Mouse (Mus musculus): Measurements from ENCODE around the gene Trim62. TPM values are rescaled to one million over a fixed set of nuclear protein-coding genes. Genes with fewer than 3 reads are reported as not detected.

The Trim62 gene
- polyA plus RNA-seq, 1 experiment from 2014 or later = 2.8 TPM

DNA sequence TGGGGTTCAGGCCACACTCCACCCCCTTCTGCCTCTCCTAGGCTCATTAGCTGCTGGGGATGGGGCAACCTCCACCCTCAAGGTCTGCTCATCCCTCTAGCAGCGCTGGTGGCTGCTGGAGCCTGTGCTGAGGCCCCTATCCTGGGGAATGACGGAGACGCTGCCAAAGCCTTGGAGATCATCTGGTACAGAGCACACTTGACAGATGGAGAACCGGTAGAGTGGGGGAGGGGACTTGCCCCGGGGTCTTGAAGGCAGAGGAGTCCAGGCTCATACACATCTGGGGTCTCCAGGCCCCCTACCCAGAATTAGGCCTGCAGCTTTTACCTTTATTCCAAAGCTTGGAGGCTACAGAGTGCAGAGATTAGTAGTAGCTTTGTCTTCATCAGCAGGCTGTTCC lies 3.2 kb downstream of the Trim62 start:
- 55% methylated on average over 5 of the region's 5 CpGs for WGBS
- H3K9ac ChIP-seq = no peak overlapping the region
- H3K4me3 ChIP-seq = no peak overlapping the region
- H3K4me1 ChIP-seq = peaks cover 30% of the 10 kb centered on the region
- peaks cover 11% of the 10 kb centered on the region for H3K27me3 ChIP-seq (replicated peaks)
- H3K36me3 ChIP-seq = peaks cover 9% of the 10 kb centered on the region
- no peak overlapping the region for H3K27ac ChIP-seq (replicated peaks)
- no peak overlapping the region for H3K4me2 ChIP-seq
- no peaks in the 10 kb centered on the region for H3K9me3 ChIP-seq
- no peak for ATAC-seq (ENCODE audit: extremely low read depth, insufficient number of reproducible peaks, low FRiP score, low TSS enrichment)

DNA sequence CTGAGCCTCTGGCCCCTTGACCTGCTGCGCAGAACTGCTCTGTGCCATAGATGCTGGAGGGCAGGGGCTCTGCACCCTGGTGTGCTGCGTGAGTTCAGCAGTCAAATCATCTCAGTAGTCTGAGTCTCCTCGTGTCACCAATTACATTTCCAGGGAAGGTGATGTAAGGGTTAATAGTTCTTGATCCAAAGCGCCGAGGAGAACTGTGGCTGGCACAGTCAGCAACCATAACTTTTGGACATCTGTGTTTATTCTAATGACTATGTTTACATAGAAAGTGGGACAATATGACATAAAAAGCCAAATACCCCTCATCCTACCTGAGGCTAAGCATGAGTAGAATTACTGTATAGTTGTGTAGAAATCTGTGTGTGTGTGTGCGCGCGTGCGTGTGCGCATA lies 3.6 kb downstream of the Trim62 start:
- peaks cover 11% of the 10 kb centered on the region for H3K27me3 ChIP-seq (replicated peaks)
- H3K4me2 ChIP-seq = no peak overlapping the region
- 78% methylated on average over 10 of the region's 10 CpGs for WGBS
- H3K4me1 ChIP-seq = peaks cover 33% of the 10 kb centered on the region
- H3K9ac ChIP-seq = no peak overlapping the region
- ATAC-seq (ENCODE audit: extremely low read depth, insufficient number of reproducible peaks, low FRiP score, low TSS enrichment) = no peak
- peaks cover 9% of the 10 kb centered on the region for H3K36me3 ChIP-seq
- no peaks in the 10 kb centered on the region for H3K9me3 ChIP-seq
- no peak overlapping the region for H3K27ac ChIP-seq (replicated peaks)
- H3K4me3 ChIP-seq = no peak overlapping the region

DNA sequence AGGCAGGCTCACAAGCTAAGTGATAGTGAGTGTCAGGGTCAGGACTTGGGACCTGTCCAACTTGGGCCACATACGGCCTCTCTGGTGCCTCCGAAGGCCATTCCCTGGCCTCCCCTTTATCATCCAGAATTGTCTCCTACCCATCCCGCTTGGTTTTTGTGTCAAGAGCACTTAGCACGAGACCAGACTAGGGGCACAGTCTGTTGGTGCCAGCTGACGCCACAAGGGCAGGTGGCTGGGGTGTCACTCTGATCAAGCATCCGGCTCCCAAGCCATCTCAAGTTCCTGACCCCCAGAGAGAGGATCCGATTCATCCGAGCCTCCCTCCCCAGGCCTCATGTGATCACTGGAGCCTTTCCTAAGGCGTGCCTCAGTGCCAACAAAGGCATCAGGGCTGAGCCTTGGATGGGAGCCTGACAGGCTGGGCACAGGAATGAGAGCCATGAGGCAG lies 4.3 kb downstream of the Trim62 start:
- Histone ChIP-seq H3K27me3 (replicated peaks) (peaks cover 11% of the 10 kb centered on the region), H3K9ac (no peak overlapping the region), H3K4me2 (no peak overlapping the region), H3K36me3 (peaks cover 9% of the 10 kb centered on the region), H3K4me3 (no peak overlapping the region), H3K27ac (replicated peaks) (no peak overlapping the region), H3K4me1 (peaks cover 33% of the 10 kb centered on the region), H3K9me3 (no peaks in the 10 kb centered on the region)
- no peak for ATAC-seq (ENCODE audit: extremely low read depth, insufficient number of reproducible peaks, low FRiP score, low TSS enrichment)
- 63% methylated on average over 9 of the region's 9 CpGs for WGBS

DNA sequence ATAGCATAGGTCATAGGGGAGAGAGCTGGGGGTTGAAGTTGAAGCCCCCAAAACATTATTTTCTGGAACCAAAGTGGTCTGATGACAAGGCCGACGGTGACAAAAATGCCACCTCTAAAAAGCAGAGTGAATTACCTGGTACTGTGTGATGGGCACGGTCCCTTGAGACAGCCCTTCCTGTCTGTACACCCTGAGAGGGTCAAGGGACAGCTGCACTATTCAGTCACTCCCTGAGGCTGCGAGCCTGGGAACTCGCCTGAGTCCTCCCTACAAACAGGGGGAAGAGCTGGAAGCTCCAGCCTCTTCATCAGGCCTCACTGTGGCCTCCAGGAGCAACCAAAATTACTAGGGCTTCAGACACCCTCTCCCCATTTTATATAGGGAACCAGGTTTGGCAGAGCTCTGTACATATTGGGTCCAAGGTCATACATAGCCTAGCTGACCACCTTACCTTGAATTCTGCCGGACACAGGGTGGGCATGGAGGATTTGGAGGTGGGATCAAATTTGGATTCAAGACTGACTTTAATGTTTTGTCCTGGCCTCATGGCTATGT lies 5.1 kb downstream of the Trim62 start:
- Histone ChIP-seq H3K36me3 (peaks cover 9% of the 10 kb centered on the region), H3K27me3 (replicated peaks) (peaks cover 11% of the 10 kb centered on the region), H3K9ac (no peak overlapping the region), H3K4me2 (no peak overlapping the region), H3K4me3 (no peak overlapping the region), H3K9me3 (no peaks in the 10 kb centered on the region), H3K4me1 (peaks cover 28% of the 10 kb centered on the region), H3K27ac (replicated peaks) (no peak overlapping the region)
- ATAC-seq (ENCODE audit: extremely low read depth, insufficient number of reproducible peaks, low FRiP score, low TSS enrichment) = no peak
- 82% methylated on average over 6 of the region's 6 CpGs for WGBS

DNA sequence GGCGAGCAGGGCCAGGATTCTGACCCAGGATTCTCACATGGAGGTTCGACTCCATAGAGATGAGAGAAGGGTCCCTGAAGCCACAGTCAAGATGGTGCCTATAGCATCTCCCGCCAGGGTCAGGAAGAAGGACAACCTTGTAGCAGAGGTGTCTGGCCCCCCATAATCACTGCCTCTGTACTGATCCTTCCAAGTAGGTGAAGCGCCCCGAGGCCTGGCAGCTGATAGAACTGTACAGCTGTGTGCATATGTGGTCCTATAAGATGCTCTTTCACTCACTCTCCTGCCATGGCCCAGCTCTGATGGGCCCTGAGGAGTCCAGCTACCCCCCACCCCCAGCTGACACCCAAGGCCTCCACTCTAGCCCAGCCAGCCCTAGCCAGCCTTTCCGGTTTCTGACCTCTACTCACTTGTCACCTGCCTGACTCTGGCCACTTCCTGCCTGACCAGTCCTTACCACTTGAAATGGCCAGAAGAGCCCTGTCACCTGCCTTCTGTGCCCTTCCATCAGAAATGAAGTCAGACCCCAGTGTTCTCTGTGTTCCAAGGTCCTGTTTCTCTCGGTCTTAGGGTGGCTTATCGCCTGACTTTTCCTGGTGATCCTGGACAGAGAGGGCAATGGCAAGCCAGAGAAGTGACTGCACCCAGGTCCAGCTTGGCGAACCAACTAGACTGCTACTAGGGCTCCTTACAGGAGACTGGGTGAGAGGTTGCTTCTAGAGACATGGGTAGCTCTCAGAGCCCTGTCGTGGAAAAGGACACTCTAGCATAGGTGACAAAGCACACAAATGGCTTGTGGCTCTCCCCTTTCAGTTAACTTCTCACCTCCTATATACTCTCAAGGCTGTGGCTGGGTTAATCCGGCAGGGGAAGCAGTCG lies 6.6 kb downstream of the Trim62 start:
- H3K9me3 ChIP-seq = no peaks in the 10 kb centered on the region
- no peak overlapping the region for H3K4me2 ChIP-seq
- no peak overlapping the region for H3K27ac ChIP-seq (replicated peaks)
- H3K9ac ChIP-seq = no peak overlapping the region
- H3K36me3 ChIP-seq = peaks cover 9% of the 10 kb centered on the region
- 67% methylated on average over 12 of the region's 12 CpGs for WGBS
- no peak overlapping the region for H3K4me3 ChIP-seq
- ATAC-seq (ENCODE audit: extremely low read depth, insufficient number of reproducible peaks, low FRiP score, low TSS enrichment) = no peak
- H3K27me3 ChIP-seq (replicated peaks) = peaks cover 8% of the 10 kb centered on the region
- H3K4me1 ChIP-seq = peaks cover 16% of the 10 kb centered on the region

DNA sequence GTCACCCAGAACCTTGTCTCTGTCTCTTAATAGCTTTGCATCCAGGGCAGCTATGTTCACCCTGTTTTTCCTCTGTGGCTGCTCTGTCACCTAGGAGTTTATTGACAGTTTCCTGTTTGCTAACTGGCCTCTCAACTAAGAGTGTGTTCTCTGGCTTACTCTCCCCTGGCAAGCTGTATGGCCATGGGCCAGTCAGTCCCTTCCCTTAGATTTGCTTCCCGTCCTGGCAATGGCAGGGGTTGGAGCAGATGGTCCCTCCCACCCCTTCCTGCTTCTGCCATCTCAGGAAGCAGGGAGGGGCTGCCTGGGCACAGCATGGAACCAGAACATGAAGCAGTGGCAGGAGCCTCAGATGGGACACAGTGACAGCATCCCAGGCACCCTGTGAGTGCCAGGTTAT lies 7.8 kb downstream of the Trim62 start:
- ATAC-seq (ENCODE audit: extremely low read depth, insufficient number of reproducible peaks, low FRiP score, low TSS enrichment) = no peak; the same call in 1 of the 2 replicates
- Histone ChIP-seq H3K36me3 (peaks cover 4% of the 10 kb centered on the region; the same call in 1 of the 2 replicates), H3K4me1 (peaks cover 16% of the 10 kb centered on the region), H3K27ac (replicated peaks) (no peak overlapping the region), H3K4me3 (no peak overlapping the region), H3K27me3 (replicated peaks) (no peaks in the 10 kb centered on the region; the same call in 1 of the 2 replicates), H3K9ac (no peak overlapping the region), H3K9me3 (no peaks in the 10 kb centered on the region), H3K4me2 (no peak overlapping the region)
- 25% methylated on average over 1 of the region's 1 CpGs for WGBS

DNA sequence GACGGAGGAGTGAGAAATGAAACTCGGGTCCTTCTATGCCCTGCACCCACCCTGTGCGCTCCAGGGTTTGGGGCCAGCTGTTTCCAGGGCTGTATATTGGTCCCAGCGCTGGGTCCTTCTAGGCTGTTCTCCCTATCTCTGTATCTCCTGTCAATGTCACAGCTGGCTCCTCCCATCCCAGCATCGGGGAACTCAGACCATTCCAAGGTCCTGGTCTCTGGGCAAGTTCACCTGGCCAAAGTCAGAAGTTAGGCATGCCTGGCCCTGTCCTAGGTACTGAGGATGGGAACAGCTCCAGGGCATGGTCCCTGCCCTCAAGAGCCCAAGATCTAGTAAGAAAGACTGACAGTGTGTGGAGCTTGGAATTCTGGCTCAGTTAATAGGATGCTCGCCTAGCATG lies 8.4 kb downstream of the Trim62 start:
- Histone ChIP-seq H3K4me2 (no peak overlapping the region), H3K9me3 (no peaks in the 10 kb centered on the region), H3K4me3 (no peak overlapping the region), H3K4me1 (peaks cover 16% of the 10 kb centered on the region), H3K27me3 (replicated peaks) (no peaks in the 10 kb centered on the region; the same call in 1 of the 2 replicates), H3K27ac (replicated peaks) (no peak overlapping the region), H3K36me3 (peaks cover 2% of the 10 kb centered on the region; the same call in 1 of the 2 replicates), H3K9ac (no peak overlapping the region)
- ATAC-seq (ENCODE audit: extremely low read depth, insufficient number of reproducible peaks, low FRiP score, low TSS enrichment) = no peak
- 59% methylated on average over 6 of the region's 6 CpGs for WGBS

DNA sequence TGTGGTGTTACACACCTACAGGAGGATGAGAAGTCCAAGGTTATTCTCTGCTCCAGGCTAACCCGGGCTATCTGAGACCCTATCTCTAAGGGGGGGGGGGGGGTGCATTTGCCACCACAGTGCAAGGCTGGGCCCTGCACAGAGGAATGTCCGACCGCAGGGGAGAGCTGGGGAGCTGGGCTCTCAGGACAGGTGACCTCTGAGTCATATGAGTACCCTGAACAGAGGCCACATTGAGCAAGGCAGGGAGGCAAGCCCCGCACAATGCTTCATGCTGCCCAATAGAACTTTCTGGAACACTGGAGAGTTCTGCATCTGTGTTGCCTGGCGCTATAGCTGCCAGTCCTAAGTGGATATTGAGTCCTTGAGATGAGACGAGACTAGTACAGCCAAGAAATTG lies 8.8 kb downstream of the Trim62 start:
- Histone ChIP-seq H3K27me3 (replicated peaks) (no peaks in the 10 kb centered on the region), H3K4me2 (no peak overlapping the region), H3K4me3 (no peak overlapping the region), H3K9ac (no peak overlapping the region), H3K4me1 (peaks cover 16% of the 10 kb centered on the region), H3K36me3 (no peaks in the 10 kb centered on the region), H3K27ac (replicated peaks) (no peak overlapping the region), H3K9me3 (no peaks in the 10 kb centered on the region)
- no peak for ATAC-seq (ENCODE audit: extremely low read depth, insufficient number of reproducible peaks, low FRiP score, low TSS enrichment)
- WGBS = 78% methylated on average over 6 of the region's 6 CpGs

DNA sequence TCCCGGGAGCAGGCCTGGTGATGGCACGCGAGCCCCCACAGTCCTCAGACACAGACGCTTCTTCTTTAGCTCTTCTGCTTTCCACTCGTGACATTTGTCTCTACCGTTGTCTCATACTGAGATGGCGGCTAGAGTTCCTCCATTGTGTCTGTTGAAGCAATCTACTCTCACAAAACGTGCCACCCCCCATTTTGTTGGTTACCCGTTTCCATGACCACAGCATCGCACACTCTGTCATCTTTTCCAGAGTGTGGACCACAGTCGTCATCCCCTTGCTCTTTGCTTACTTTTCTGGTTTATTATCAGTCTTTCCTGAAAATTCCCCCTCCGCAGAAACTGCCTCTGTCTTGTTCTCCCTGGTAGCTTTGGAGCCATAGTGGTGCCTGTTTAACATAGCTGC lies 10.7 kb downstream of the Trim62 start:
- ATAC-seq (ENCODE audit: extremely low read depth, insufficient number of reproducible peaks, low FRiP score, low TSS enrichment) = no peak
- WGBS = 73% methylated on average over 12 of the region's 12 CpGs

DNA sequence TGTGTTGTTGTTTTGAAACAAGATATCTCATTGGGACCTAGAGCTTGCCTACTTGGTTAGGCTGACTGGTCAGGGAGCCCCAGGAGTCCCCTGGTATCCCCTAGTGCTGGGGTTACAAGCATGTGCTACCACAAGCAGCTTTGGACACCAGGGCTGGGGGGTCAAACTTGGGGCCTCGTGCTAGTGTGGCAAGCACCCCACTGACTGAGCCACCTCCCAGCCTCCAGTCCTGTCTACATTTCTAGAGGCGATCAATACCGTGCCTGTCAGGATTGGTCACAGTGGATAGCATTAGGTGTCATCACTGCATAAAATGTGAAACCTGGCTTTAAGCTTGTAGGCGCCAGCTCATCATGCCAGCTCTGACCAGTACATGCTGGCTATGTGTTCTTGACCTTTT lies 12.5 kb downstream of the Trim62 start:
- peaks cover 39% of the 10 kb centered on the region for H3K4me1 ChIP-seq
- H3K9me3 ChIP-seq = no peaks in the 10 kb centered on the region
- no peak overlapping the region for H3K4me3 ChIP-seq
- no peak overlapping the region for H3K27ac ChIP-seq (replicated peaks)
- H3K36me3 ChIP-seq = peaks cover 3% of the 10 kb centered on the region; the same call in 1 of the 2 replicates
- no peak overlapping the region for H3K9ac ChIP-seq
- no peak overlapping the region for H3K4me2 ChIP-seq
- no peak for ATAC-seq (ENCODE audit: extremely low read depth, insufficient number of reproducible peaks, low FRiP score, low TSS enrichment)
- 90% methylated on average over 4 of the region's 4 CpGs for WGBS
- no peaks in the 10 kb centered on the region for H3K27me3 ChIP-seq (replicated peaks)

More for the DNA sequence above, 10.7 kb downstream of the Trim62 start:
- peaks cover 32% of the 10 kb centered on the region for H3K4me1 ChIP-seq
- no peak overlapping the region for H3K9ac ChIP-seq
- H3K9me3 ChIP-seq = no peaks in the 10 kb centered on the region
- no peaks in the 10 kb centered on the region for H3K27me3 ChIP-seq (replicated peaks)
- H3K27ac ChIP-seq (replicated peaks) = no peak overlapping the region
- no peak overlapping the region for H3K4me3 ChIP-seq
- H3K4me2 ChIP-seq = no peak overlapping the region
- H3K36me3 ChIP-seq = no peaks in the 10 kb centered on the region

DNA sequence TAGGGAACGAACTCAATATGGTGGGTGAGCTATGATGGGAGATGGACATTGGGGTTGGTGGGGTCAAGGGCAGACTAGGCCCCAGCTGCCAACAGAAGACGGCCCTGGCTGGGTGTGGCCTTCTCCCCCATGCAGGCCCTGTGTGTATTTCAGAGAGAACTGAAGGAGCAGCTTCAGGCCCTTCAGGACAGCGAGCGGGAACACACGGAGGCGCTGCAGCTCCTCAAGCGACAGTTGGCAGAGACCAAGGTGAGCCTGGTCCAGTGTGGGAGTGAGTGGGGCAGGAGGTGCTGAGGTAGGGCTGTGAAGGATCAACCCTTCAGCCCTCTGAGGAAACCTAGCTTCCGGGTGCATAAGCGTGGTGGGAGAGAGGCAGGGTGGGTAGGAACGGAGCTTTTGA lies 13.3 kb downstream of the Trim62 start:
- H3K9ac ChIP-seq = no peak overlapping the region
- H3K4me1 ChIP-seq = peaks cover 31% of the 10 kb centered on the region
- WGBS = 91% methylated on average over 10 of the region's 10 CpGs
- ATAC-seq (ENCODE audit: extremely low read depth, insufficient number of reproducible peaks, low FRiP score, low TSS enrichment) = no peak
- H3K27me3 ChIP-seq (replicated peaks) = no peaks in the 10 kb centered on the region
- H3K9me3 ChIP-seq = no peaks in the 10 kb centered on the region
- no peak overlapping the region for H3K27ac ChIP-seq (replicated peaks)
- H3K36me3 ChIP-seq = peaks cover 7% of the 10 kb centered on the region; the same call in 1 of the 2 replicates
- no peak overlapping the region for H3K4me2 ChIP-seq
- H3K4me3 ChIP-seq = no peak overlapping the region
